Mouse (Mus musculus) embryonic fibroblast, embryonic 13.5 days (primary cell): ENCODE data around the gene Ncapd2. TPM values are rescaled to one million over a fixed set of nuclear protein-coding genes. Genes with fewer than 3 reads are reported as not detected.

Source experiments
- H3K27ac ChIP-seq: 2 replicates; pipeline ENCODE4 v1.5.1; 2012; ENCODE audit warnings: low read length, control low read depth, inconsistent platforms; ENCODE audit not compliant: insufficient read depth
- H3K4me1 ChIP-seq: 2 replicates; pipeline ENCODE4 v1.6.1; 2011; ENCODE audit warnings: low read length; ENCODE audit not compliant: control insufficient read depth, insufficient read depth
- H3K4me3 ChIP-seq: 2 replicates; pipeline ENCODE4 v1.5.1; 2011; ENCODE audit warnings: mild to moderate bottlenecking, control low read depth, low read length; ENCODE audit not compliant: insufficient read depth
- CTCF ChIP-seq: IDR thresholded peaks from 2 replicates; pipeline ENCODE4 v1.5.1; 2011; ENCODE audit warnings: mild to moderate bottlenecking, control low read depth, low read length, moderate library complexity, borderline replicate concordance; ENCODE audit not compliant: insufficient read depth
- POLR2A ChIP-seq: IDR thresholded peaks from 2 replicates; pipeline ENCODE4 v1.6.1; 2011; ENCODE audit warnings: low read depth, mild to moderate bottlenecking, control low read depth, low read length, moderate library complexity
- polyA plus RNA-seq: library from polyadenylated mRNA; stranded (reverse); fragments of >200 nt; gene quantifications from 2 replicates; pipeline ENCODE4 v1.2.4, GENCODE M21; 2011; ENCODE audit warnings: low read depth; ENCODE audit not compliant: missing spikeins, insufficient read length

Gene Ncapd2
- polyA plus RNA-seq, 1 experiment = 137 TPM

- Histone ChIP-seq H3K4me3 (no peak overlapping the region), H3K27ac (no peak overlapping the region), H3K4me1 (0 out of 2 replicates have a peak, but pooled peaks cover 4% of the 10 kb centered on the region)
- TF ChIP-seq POLR2A (no peak), CTCF (no peak)
These were observed 38.5 kb downstream of the Ncapd2 start for GRCm38 (mm10) chr6:125153018-125153389.

GRCm38 (mm10) chr6:125152212-125153017 is 39.1 kb downstream of the Ncapd2 start:
- no peak for TF ChIP-seq CTCF
- no peak for TF ChIP-seq POLR2A
- Histone ChIP-seq H3K4me1 (0 out of 2 replicates have a peak, but pooled peaks cover 5% of the 10 kb centered on the region), H3K27ac (no peak overlapping the region), H3K4me3 (no peak overlapping the region)

- H3K4me1 ChIP-seq = peaks cover 5% of the 10 kb centered on the region; the same call in 1 of the 2 replicates
These were observed 41.9 kb downstream of the Ncapd2 start for GRCm38 (mm10) chr6:125149569-125149950.

GRCm38 (mm10) chr6:125148926-125149568 is 42.5 kb downstream of the Ncapd2 start:
- Histone ChIP-seq H3K27ac (no peak overlapping the region), H3K4me3 (no peak overlapping the region), H3K4me1 (peaks cover 5% of the 10 kb centered on the region; the same call in 1 of the 2 replicates)
- TF ChIP-seq CTCF (no peak), POLR2A (no peak)

More at GRCm38 (mm10) chr6:125149569-125149950, 41.9 kb downstream of the Ncapd2 start:
- H3K27ac ChIP-seq = no peak overlapping the region
- no peak overlapping the region for H3K4me3 ChIP-seq
- TF ChIP-seq CTCF (no peak), POLR2A (no peak)

- TF ChIP-seq CTCF (no peak), POLR2A (no peak)
- no peak overlapping the region for H3K27ac ChIP-seq
- H3K4me1 ChIP-seq = peaks cover 5% of the 10 kb centered on the region; the same call in 1 of the 2 replicates
- no peak overlapping the region for H3K4me3 ChIP-seq
These were observed 43.1 kb downstream of the Ncapd2 start for GRCm38 (mm10) chr6:125148251-125148925.

- H3K27ac ChIP-seq = no peak overlapping the region
- no peak overlapping the region for H3K4me3 ChIP-seq
- peaks cover 5% of the 10 kb centered on the region; the same call in 1 of the 2 replicates for H3K4me1 ChIP-seq
- TF ChIP-seq POLR2A (no peak), CTCF (no peak)
These were observed 44.2 kb downstream of the Ncapd2 start for GRCm38 (mm10) chr6:125147329-125147728.

GRCm38 (mm10) chr6:125146797-125147196 is 44.7 kb downstream of the Ncapd2 start:
- TF ChIP-seq POLR2A = no peak
- TF ChIP-seq CTCF = no peak
- H3K27ac ChIP-seq = no peak overlapping the region
- peak overlapping the region; percentile 57; the same call in 1 of the 2 replicates for H3K4me3 ChIP-seq
- H3K4me1 ChIP-seq = peaks cover 5% of the 10 kb centered on the region; the same call in 1 of the 2 replicates

GRCm38 (mm10) chr6:125146148-125146547 is 45.4 kb downstream of the Ncapd2 start:
- Histone ChIP-seq H3K4me1 (peaks cover 5% of the 10 kb centered on the region; the same call in 1 of the 2 replicates), H3K27ac (no peak overlapping the region), H3K4me3 (peak overlapping the region; percentile 57)
- TF ChIP-seq CTCF (no peak), POLR2A (0 out of 2 replicates have a peak, but pooled peaks have one; percentile 29)

GRCm38 (mm10) chr6:125145479-125145951 is 46.0 kb downstream of the Ncapd2 start:
- Histone ChIP-seq H3K27ac (peak overlapping the region; percentile 36), H3K4me3 (peak overlapping the region; percentile 57), H3K4me1 (peaks cover 5% of the 10 kb centered on the region; the same call in 1 of the 2 replicates)
- TF ChIP-seq CTCF = no peak
- TF ChIP-seq POLR2A = no peak
